Mouse (Mus musculus): ENCODE measurements around the gene Aunip.

Gene Aunip

DNA sequence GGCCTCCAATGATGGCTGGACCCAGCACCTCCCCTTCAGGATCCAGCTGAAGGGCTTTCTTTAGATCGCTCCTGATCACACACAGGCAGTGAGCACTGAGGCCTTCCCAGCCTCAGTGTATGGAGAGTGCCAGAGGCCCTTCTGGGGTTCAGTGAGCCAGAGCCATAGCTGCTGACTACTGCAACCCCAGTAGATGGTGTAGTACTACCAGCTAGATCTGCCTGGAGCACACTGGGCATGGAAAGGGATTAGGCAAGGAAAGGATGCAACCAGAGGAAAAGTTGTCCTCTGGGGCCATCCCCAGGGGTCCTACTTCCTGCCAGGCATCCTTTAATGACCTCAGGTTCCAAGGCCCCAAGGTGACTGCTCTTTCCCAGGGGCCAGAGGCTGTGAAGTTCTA, 42.8 kb downstream of the Aunip start:
- no peak for DNase-seq (ENCODE audit: low spot score)

DNA sequence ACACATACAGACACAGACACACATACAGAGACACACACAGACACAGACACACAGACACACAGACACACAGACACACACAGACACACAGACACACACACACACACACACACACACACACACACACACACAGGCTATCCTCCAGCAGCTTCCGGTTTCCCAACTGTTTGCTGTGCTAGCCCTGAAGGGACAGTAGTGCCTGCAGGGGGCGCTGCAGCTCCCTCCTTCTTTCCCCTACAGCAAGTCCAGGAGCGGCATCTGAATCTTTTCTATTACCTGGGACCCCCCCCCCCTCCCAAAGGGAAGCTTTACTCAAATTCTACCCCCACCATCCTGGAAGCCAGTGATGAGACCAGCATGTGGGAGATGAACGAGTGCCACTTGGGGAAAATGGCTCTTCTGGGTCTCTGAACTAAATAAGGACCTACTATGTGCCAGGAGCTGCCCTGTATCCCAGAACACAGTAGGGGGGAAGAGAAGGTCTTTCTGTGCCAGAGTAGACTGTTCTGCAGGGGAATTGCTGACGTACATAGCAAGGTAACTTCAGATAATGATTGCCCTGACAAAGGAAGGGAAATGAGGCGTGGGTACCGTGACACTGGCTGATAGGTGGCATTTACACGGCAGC, 45.3 kb downstream of the Aunip start:
- DNase-seq (ENCODE audit: low spot score) = no peak

DNA sequence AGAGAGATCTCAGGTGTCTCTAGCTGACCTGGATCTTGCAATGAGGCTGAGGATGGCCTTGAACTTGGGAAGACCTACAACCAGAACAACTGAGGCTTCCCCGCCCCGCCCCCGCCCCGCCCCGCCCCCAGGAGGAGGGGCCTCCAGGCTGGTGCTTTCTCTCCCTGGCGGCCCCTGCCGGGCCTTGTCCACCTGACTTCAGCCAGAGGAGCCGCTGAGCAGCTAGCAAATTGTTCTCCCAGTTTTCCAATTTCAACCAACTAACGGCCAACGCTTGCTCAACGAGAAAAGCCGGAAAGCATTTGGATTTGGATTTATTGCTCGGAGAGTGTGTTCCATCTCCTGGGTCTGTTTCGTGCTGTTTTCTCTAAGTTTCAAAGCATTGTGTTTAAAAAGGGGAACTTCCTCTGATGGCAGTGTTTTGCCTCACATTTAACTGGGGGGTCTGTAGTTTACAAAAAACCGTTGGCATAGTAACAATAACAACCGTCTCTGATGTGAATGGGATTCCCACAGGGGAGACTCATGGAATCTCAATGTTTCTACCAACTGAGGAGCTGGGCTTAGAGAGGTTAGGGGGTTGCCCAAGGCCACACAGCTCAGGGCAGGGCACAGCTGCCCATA, 46.9 kb downstream of the Aunip start:
- no peak for DNase-seq (ENCODE audit: low spot score)

DNA sequence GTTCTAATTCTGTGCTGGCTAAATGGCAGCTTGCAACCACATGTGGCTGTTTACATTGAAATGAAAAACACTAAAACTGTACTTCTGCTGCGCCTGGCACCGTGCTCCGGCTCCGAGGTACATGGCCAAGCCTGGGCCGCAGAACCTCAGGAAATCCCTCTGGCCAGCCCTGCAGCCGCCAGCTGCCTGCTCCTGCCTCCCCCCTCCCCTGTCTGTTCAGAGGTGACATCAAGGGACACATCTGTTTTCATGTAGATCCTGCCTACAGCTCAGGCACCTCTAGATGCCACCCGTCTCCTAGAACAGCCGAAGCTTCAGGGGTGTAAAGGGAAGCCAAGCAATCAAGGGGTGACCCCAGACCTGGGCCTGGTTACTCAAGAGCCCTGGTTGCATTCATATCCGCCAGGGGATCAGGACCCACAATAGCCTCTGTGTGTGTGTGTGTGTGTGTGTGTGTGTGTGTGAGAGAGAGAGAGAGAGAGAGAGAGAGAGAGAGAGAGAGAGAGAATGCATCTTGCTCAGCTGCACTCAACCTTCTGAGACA, 47.8 kb downstream of the Aunip start:
- no peak for DNase-seq (ENCODE audit: low spot score)

DNA sequence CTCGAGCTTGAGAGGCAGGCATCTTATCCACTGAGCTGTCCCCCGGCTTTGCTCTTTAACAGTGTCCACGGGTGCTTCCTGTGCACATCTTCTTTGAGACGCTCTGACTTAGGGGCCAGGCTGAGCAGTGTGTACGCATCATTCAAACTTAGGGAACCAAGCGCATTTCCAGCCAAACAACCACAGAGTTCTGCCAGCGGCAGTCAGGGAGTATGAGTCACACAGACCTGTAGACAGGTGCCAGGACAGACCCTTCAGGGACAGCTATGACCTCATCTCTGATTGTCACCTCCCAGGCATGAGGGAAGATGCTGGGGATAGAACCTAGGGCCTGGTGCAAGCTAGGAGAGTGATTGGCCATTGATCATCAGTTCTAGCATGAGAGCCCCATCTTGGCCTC, 48.4 kb downstream of the Aunip start:
- DNase-seq (ENCODE audit: low spot score) = no peak

DNA sequence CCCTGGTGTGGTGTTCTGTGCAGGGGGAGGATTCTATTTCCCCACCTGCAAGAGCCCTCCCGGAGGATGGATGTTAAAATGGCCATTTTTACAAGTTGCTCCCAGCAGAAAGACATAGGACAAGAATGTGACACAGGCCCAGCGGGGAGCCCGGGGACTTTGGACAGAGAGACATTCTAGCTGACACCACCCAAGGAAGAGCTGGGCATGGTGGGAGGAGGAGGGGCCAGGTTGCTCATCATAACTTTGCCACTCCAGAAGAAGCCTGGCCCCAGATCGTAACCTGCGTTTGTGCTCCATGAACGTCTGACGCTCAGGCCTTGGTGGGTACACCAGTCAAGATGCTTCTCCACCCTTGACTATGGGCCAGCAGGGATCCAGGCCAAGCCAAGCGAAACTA, 49.9 kb downstream of the Aunip start:
- DNase-seq (ENCODE audit: low spot score) = no peak

DNA sequence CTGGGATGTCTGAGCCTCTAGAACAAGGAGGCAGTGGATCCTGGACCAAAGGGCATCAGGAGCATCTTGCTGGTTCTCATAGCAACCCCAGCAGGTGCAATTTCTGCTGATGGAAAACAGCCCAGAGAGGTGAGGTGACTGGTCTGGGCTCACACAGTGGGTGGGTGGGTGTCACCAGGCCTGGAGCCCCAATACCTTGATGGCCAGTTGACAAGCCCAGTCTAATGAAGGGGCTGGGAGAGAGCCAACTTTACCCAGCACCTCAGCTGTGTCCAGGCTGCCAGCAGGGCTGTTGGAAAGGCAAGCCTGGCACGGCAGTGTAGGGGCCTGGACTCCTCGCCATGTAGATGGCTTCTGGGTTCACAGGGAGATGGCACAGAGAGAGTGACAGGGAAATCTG, 51.2 kb downstream of the Aunip start:
- no peak for DNase-seq (ENCODE audit: low spot score)

DNA sequence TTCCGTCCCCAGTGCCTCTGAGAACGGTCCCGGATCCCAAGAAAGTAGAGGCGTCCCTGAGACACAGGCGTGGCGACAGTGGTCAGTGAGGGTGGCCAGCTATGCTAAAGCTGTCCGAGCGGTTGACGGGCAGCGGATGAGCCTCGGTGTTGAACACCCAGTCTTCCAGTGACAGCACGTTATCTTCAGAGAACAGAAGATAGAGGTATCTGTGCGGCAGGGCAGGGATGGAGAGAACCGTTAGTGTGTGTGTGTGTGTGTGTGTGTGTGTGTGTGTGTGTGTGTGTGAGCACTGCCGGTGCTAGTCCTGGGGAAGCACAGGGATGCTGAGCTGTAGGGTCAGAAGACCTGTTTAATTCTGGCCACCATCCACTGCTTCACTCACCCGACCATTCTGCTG, 52.8 kb downstream of the Aunip start:
- no peak for DNase-seq (ENCODE audit: low spot score)

DNA sequence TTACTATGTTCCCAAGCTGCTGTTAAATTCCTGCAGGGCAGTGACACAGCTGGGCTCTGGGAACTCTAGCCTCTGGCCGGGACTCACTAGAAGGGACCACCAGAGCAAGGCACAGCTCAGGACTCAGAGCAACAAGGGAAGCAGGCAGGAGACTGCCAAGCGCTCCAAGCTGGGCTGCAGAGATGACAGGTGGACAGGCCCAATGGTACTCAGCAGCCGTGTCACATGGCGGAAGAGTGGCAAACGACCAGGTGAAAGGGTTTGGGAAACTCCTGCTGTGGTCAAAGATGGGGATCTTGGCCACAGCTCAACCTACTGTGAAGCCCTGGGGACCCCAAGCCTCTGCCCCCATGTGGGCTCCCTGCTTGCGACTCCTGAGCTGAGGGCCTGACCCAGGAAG, 53.3 kb downstream of the Aunip start:
- DNase-seq (ENCODE audit: low spot score) = no peak

DNA sequence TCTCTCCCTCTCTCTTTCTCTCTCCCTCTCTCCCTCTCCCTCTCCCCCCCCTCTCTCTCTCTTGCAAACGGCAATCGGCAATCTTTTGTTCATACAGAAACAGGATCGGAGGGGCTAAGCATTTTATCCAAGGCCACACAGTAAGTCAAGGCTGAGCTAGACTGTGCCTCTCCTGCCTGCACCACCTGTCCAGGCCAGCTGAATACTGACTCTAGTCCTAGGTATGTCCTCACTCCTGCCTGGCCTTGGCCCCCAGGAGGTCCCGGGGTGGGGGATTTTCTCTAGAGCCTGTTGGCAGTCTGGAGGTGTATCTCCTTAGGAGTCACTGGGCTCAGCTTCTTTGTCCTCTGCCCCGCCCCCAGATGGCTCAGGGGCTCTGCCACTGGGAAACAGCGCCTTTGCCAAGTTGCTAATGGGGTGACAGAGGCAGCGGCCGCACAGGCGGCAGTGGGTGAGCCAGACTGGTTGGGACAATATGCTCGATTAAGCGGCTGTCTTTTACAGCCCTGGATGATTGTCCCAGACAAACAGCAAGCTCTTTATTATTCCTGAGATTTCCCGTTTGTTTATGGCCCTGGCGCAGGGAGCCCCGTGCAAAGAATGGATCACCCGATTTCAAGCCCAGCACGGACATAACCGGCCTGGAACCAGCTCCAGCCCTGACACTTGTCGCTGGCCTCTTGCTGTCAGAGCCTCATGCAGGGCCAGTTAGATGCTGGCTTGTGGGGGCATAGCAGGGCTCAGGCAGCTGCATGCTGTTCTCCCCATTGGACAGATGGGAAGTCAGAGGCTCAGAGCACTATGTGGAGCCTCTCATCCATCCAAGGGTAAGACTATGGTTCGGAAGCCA, 56.8 kb downstream of the Aunip start:
- DNase-seq (ENCODE audit: low spot score) = no peak

DNA sequence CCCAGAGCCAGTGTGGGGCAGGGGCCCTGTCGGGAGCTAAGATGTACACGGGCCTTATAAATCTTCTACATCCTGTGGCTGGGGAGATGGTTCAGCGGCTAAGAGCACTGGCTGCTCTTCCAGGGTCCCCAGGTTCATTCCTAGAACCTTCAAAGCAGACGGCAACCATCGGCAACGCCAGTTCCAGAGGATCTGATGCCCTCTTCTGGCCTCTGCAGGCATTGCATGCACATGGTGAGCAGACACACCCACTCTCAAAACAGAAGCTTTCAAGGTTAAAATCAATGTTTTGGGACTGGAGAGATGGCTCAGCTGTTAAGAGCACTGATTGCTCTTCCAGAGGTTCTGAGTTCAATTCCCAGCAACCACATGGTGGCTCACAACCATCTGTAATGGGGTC, 58.4 kb downstream of the Aunip start:
- DNase-seq (ENCODE audit: low spot score) = no peak

DNA sequence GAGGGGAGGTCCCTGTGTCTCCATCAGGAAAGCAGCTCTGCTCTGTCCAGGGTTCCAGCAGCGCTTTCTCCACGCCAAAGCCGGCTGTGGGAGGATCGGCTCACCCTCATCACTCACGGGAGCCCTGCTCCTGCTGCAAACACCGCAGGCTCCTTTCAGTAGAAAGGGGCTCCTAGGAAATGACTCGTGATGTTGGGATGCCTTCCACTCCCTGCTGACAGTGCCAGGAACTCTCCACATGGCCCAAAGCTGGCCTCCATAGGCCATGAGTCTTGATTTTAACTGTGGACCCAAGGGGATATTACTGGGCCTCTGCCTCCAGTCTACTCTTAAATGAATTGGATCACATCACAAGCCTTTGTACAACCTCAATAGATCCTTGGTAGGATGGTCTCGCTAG, 59.0 kb downstream of the Aunip start:
- DNase-seq (ENCODE audit: low spot score) = no peak

DNA sequence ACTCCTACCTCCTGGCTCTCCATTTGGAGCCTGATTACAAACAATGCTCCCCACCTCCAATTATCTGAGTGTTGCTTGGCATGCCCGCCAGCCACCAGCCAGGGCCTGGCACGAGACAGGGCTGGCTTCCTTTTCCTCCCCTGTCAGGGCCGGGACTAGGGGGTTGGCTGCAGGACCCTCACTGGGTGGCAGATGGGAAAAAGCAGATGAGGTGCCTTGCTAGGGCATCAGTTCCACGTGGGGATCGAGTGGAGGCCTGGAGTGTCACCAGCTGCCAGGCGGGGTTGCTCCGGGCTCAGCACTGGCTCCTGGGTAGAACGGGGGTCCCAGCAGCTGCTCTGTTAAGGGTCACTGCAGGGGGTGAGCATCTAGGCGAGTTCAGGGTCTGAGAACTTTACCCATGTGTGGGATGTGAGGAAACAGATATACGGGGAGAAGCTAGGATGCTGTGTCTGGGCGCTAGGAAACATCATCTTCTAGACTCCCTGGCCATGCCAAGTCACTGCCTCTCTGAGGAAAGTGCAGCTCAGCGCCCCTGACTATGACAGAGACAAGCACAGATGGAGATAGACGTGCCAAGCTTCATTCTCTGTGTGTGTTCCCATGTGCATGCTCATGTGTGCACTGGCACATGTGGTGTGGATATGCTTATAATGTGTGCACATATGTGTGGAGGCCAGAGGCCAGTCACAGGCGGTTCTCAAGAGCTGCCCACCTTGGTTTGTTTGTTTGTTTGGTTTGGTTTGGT, 60.1 kb downstream of the Aunip start:
- DNase-seq (ENCODE audit: low spot score) = no peak

DNA sequence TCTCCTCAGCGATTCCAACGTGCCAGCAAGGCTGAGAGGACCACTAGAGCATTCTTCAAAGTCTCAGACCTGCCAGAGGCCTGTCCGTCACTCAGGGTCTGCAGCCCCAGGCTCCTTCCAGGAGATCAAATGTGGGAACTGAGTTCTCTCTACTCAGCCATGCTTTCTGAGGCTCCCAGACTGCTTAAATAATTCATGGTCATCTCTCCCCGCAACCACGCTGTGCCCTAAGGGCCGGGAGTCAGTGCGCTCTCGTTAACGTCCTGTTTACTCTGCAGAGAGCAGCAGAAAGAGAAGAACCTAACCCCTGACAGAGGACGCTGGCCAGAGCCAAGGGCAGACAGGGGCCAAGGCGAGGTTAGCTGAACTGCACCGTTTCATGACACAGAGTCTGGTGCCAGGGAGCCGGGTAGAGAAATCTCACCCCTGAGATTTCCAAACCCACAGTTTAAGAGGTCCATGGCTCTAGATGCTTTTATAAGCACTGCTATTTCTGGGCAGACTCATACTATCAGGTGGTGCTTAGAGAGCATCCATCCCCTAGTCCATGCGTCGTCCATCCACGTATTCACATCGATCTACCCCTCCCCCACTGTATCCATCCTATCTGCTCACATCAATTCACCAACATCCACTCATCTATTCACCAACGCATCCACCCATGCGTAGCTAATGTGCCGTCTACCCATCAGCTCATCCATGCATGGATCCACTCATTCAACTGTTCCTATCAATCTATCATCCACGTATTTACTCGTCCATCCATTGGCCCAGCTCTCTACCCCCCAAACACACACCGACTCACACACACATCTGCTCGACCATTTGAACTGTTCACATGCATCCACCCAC, 61.9 kb downstream of the Aunip start:
- DNase-seq (ENCODE audit: low spot score) = no peak

All from ovary, adult 18-20 months (tissue).